Mouse (Mus musculus): Measurements from ENCODE around the gene Rsph14. TPM values are rescaled to one million over a fixed set of nuclear protein-coding genes. Genes with fewer than 3 reads are reported as not detected.
A peak's percentile ranks its signal among the peaks of the same experiment; 100 is the strongest.

The Rsph14 gene
- polyA plus RNA-seq, 1 experiment from 2014 or later: not detected

DNA sequence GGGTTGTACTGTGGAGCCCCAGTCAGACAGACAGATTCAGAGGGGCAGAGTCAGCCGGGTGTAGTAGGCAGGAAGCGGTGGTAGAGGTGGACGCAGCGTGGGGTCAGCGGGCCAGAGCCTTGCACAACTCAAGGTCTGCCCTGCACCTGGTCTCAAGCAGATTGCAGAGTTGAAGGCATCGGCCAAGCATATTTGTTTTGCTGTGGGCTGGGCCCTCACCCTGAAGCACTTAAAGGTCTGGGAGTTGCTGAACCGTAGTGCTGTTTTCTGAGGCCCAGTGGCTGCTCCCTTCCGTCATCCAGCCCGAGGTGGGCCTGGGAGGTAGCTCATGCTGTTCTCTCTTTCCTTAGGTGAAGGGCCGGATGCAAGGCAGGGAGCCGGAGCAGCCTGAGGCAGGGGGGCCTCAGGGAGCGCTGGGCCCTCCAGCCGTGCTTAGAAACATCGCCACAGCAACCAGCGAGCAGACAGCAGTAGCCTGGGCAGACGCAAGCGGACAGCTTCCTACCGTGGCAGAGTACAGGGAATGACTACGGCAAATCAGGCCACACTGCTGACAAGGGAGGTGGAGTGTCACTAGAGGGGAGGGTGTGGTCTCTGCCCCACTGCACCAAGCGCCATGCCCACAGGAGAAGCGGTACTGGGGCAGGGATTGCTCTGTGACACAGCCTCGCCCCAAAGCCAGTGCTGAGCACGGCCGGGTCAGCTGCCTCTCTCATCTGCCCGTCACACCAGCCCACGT, 41.6 kb downstream of the Rsph14 start:
- H3K9ac ChIP-seq (ENCODE audit: low read depth, low read length): no peak overlapping the region
- H3K4me1 ChIP-seq (ENCODE audit: control insufficient read depth, insufficient read depth, low read length): peaks cover 17% of the 10 kb centered on the region; the same call in 1 of the 2 replicates
- ATAC-seq (ENCODE audit: low FRiP score, low TSS enrichment): peak; percentile 72
- H3K4me3 ChIP-seq (ENCODE audit: low read length): no peak overlapping the region
- H3K27ac ChIP-seq (ENCODE audit: low read depth, low read length): peak overlapping the region; percentile 49; the same call in 1 of the 2 replicates
- H3K27me3 ChIP-seq (ENCODE audit: control insufficient read depth, insufficient read depth, low read length): no peaks in the 10 kb centered on the region
- 32% methylated on average over 26 of the region's 26 CpGs for WGBS
- H3K9me3 ChIP-seq (ENCODE audit: control insufficient read depth, low read length): no peaks in the 10 kb centered on the region
- no peaks in the 10 kb centered on the region for H3K36me3 ChIP-seq (ENCODE audit: control insufficient read depth, insufficient read depth, low read length)
- peak overlapping the region; percentile 16; the same call in 1 of the 2 replicates for H3K4me2 ChIP-seq (replicated peaks; ENCODE audit: low read depth, low read length)

DNA sequence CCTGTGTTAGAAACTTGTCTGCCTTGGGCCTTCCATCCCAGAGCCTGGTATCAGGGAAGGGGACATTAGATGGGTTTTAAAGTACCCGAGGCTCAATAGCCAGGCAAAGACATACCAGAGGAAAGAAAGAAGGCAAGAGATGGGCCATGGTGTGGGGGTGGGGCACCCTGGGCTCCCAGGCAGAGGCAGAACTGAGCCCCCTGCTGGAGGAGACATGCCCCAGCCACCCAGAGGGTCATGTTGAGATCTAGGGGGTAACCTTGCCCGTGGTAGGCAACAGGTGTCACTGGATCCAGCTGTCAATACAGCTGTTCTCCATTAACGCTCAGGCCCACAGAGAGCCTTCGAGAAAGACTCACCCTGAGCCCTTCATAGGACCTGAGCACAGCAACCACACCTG, 42.6 kb downstream of the Rsph14 start:
- ATAC-seq (ENCODE audit: low FRiP score, low TSS enrichment): no peak
- 59% methylated on average over 4 of the region's 4 CpGs for WGBS
- Histone ChIP-seq H3K4me2 (replicated peaks; ENCODE audit: low read depth, low read length) (no peak overlapping the region), H3K27me3 (ENCODE audit: control insufficient read depth, insufficient read depth, low read length) (no peaks in the 10 kb centered on the region), H3K9me3 (ENCODE audit: control insufficient read depth, low read length) (no peaks in the 10 kb centered on the region), H3K36me3 (ENCODE audit: control insufficient read depth, insufficient read depth, low read length) (no peaks in the 10 kb centered on the region), H3K4me1 (ENCODE audit: control insufficient read depth, insufficient read depth, low read length) (peaks cover 13% of the 10 kb centered on the region; the same call in 1 of the 2 replicates), H3K27ac (ENCODE audit: low read depth, low read length) (no peak overlapping the region), H3K4me3 (ENCODE audit: low read length) (no peak overlapping the region), H3K9ac (ENCODE audit: low read depth, low read length) (no peak overlapping the region)

DNA sequence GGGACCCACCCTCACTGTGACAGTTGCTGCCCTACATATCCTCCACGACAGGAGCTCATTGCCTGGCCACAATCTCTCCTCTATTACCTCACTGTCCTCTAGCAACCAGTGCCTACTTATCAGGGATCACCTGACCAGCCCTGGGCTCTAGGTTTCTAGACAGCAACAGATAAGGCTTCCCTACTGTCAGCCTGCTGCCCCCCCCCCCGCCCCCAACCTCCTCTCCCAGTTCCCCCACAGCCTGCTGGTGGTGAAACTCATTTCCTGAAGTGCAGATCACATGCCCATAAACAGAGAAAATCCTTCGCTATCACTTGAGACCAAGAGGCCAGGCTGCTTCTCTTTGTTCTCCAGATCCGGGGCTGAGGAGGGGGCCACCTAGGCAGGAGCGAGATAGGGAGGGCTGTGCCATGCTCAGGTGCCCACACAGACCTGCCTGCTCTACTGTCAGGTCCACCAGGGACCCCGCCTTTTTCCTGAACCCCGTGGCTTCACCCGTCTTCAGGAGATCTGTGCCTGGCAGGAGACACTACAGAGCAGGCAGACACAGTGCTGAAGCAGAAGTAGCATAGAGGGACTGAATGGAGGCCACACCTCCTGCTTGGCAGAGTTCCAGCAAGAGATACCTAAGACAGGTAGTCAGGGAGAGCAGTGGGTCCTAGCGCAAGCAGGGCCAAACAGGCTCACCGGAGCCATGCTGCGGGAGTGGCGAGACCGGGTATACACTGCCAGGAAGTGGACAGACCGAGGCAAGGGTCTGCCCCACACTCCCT, 44.5 kb downstream of the Rsph14 start:
- Histone ChIP-seq H3K4me2 (replicated peaks; ENCODE audit: low read depth, low read length) (no peak overlapping the region), H3K27me3 (ENCODE audit: control insufficient read depth, insufficient read depth, low read length) (no peaks in the 10 kb centered on the region), H3K27ac (ENCODE audit: low read depth, low read length) (no peak overlapping the region), H3K9me3 (ENCODE audit: control insufficient read depth, low read length) (no peaks in the 10 kb centered on the region), H3K4me1 (ENCODE audit: control insufficient read depth, insufficient read depth, low read length) (peaks cover 13% of the 10 kb centered on the region; the same call in 1 of the 2 replicates), H3K36me3 (ENCODE audit: control insufficient read depth, insufficient read depth, low read length) (no peaks in the 10 kb centered on the region), H3K4me3 (ENCODE audit: low read length) (no peak overlapping the region), H3K9ac (ENCODE audit: low read depth, low read length) (no peak overlapping the region)
- ATAC-seq (ENCODE audit: low FRiP score, low TSS enrichment): no peak
- WGBS: 62% methylated on average over 14 of the region's 14 CpGs

- H3K4me1 ChIP-seq (ENCODE audit: control insufficient read depth, insufficient read depth, low read length): no peaks in the 10 kb centered on the region
- no peak overlapping the region for H3K27ac ChIP-seq (ENCODE audit: low read depth, low read length)
- no peak overlapping the region for H3K4me2 ChIP-seq (replicated peaks; ENCODE audit: low read depth, low read length)
- no peaks in the 10 kb centered on the region for H3K36me3 ChIP-seq (ENCODE audit: control insufficient read depth, insufficient read depth, low read length)
- no peak overlapping the region for H3K4me3 ChIP-seq (ENCODE audit: low read length)
- H3K27me3 ChIP-seq (ENCODE audit: control insufficient read depth, insufficient read depth, low read length): no peaks in the 10 kb centered on the region
- WGBS: 71% methylated on average over 8 of the region's 8 CpGs
- H3K9ac ChIP-seq (ENCODE audit: low read depth, low read length): no peak overlapping the region
- ATAC-seq (ENCODE audit: low FRiP score, low TSS enrichment): no peak
- H3K9me3 ChIP-seq (ENCODE audit: control insufficient read depth, low read length): no peaks in the 10 kb centered on the region
Observed at GRCm38 (mm10) chr10:74983176-74983575, 49.2 kb downstream of the Rsph14 start.

GRCm38 (mm10) chr10:74981159-74981558, 51.2 kb downstream of the Rsph14 start:
- no peak overlapping the region for H3K4me3 ChIP-seq (ENCODE audit: low read length)
- H3K4me1 ChIP-seq (ENCODE audit: control insufficient read depth, insufficient read depth, low read length): no peaks in the 10 kb centered on the region
- H3K9ac ChIP-seq (ENCODE audit: low read depth, low read length): no peak overlapping the region
- H3K27me3 ChIP-seq (ENCODE audit: control insufficient read depth, insufficient read depth, low read length): no peaks in the 10 kb centered on the region
- WGBS: 90% methylated on average over 12 of the region's 12 CpGs
- H3K36me3 ChIP-seq (ENCODE audit: control insufficient read depth, insufficient read depth, low read length): no peaks in the 10 kb centered on the region
- H3K9me3 ChIP-seq (ENCODE audit: control insufficient read depth, low read length): no peaks in the 10 kb centered on the region
- no peak overlapping the region for H3K27ac ChIP-seq (ENCODE audit: low read depth, low read length)
- H3K4me2 ChIP-seq (replicated peaks; ENCODE audit: low read depth, low read length): no peak overlapping the region
- ATAC-seq (ENCODE audit: low FRiP score, low TSS enrichment): no peak

GRCm38 (mm10) chr10:74978056-74978455, 54.3 kb downstream of the Rsph14 start:
- Histone ChIP-seq H3K27me3 (ENCODE audit: control insufficient read depth, insufficient read depth, low read length) (no peaks in the 10 kb centered on the region), H3K4me1 (ENCODE audit: control insufficient read depth, insufficient read depth, low read length) (no peaks in the 10 kb centered on the region), H3K9me3 (ENCODE audit: control insufficient read depth, low read length) (no peaks in the 10 kb centered on the region), H3K27ac (ENCODE audit: low read depth, low read length) (no peak overlapping the region), H3K4me3 (ENCODE audit: low read length) (no peak overlapping the region), H3K9ac (ENCODE audit: low read depth, low read length) (no peak overlapping the region), H3K36me3 (ENCODE audit: control insufficient read depth, insufficient read depth, low read length) (no peaks in the 10 kb centered on the region), H3K4me2 (replicated peaks; ENCODE audit: low read depth, low read length) (no peak overlapping the region)
- no peak for ATAC-seq (ENCODE audit: low FRiP score, low TSS enrichment)
- whole genome bisulfite sequencing: 49% methylated on average over 4 of the region's 4 CpGs

GRCm38 (mm10) chr10:74976429-74976828, 56.0 kb downstream of the Rsph14 start:
- no peak overlapping the region for H3K4me2 ChIP-seq (replicated peaks; ENCODE audit: low read depth, low read length)
- H3K9ac ChIP-seq (ENCODE audit: low read depth, low read length): no peak overlapping the region
- no peaks in the 10 kb centered on the region for H3K36me3 ChIP-seq (ENCODE audit: control insufficient read depth, insufficient read depth, low read length)
- no peak for ATAC-seq (ENCODE audit: low FRiP score, low TSS enrichment)
- H3K9me3 ChIP-seq (ENCODE audit: control insufficient read depth, low read length): no peaks in the 10 kb centered on the region
- H3K4me3 ChIP-seq (ENCODE audit: low read length): no peak overlapping the region
- H3K4me1 ChIP-seq (ENCODE audit: control insufficient read depth, insufficient read depth, low read length): no peaks in the 10 kb centered on the region
- 85% methylated on average over 7 of the region's 7 CpGs for WGBS
- H3K27ac ChIP-seq (ENCODE audit: low read depth, low read length): no peak overlapping the region
- H3K27me3 ChIP-seq (ENCODE audit: control insufficient read depth, insufficient read depth, low read length): no peaks in the 10 kb centered on the region

GRCm38 (mm10) chr10:74975626-74976025, 56.8 kb downstream of the Rsph14 start:
- Histone ChIP-seq H3K9me3 (ENCODE audit: control insufficient read depth, low read length) (no peaks in the 10 kb centered on the region), H3K4me3 (ENCODE audit: low read length) (no peak overlapping the region), H3K9ac (ENCODE audit: low read depth, low read length) (no peak overlapping the region), H3K36me3 (ENCODE audit: control insufficient read depth, insufficient read depth, low read length) (no peaks in the 10 kb centered on the region), H3K4me2 (replicated peaks; ENCODE audit: low read depth, low read length) (no peak overlapping the region), H3K27ac (ENCODE audit: low read depth, low read length) (no peak overlapping the region), H3K27me3 (ENCODE audit: control insufficient read depth, insufficient read depth, low read length) (no peaks in the 10 kb centered on the region), H3K4me1 (ENCODE audit: control insufficient read depth, insufficient read depth, low read length) (no peaks in the 10 kb centered on the region)
- 81% methylated on average over 7 of the region's 7 CpGs for WGBS
- no peak for ATAC-seq (ENCODE audit: low FRiP score, low TSS enrichment)

DNA sequence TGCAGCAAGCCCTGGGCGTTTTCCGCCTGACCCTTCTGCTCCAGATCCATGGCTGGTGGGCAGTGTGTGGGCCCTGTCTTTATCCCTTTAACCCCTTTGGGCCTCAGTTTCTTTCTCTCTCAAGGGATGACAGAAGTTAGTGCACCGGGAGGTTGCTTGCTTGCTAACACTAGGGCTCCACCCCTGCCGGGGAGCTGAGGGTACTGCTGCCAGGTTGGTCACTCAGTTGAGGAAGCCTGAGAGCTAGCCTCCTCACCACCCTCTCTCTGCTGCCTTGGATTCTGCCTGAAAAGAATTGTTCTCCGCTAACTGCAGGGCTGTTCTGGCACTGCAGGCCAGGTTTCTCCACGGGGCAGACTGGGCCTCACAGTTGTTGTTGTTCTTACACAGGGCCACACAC, 59.4 kb downstream of the Rsph14 start:
- Histone ChIP-seq H3K27me3 (ENCODE audit: control insufficient read depth, insufficient read depth, low read length) (no peaks in the 10 kb centered on the region), H3K36me3 (ENCODE audit: control insufficient read depth, insufficient read depth, low read length) (no peaks in the 10 kb centered on the region), H3K27ac (ENCODE audit: low read depth, low read length) (no peak overlapping the region), H3K4me1 (ENCODE audit: control insufficient read depth, insufficient read depth, low read length) (peaks cover 9% of the 10 kb centered on the region), H3K4me3 (ENCODE audit: low read length) (no peak overlapping the region), H3K9me3 (ENCODE audit: control insufficient read depth, low read length) (no peaks in the 10 kb centered on the region), H3K9ac (ENCODE audit: low read depth, low read length) (no peak overlapping the region), H3K4me2 (replicated peaks; ENCODE audit: low read depth, low read length) (no peak overlapping the region)
- ATAC-seq (ENCODE audit: low FRiP score, low TSS enrichment): no peak
- 65% methylated on average over 6 of the region's 6 CpGs for WGBS

Measured in kidney, embryonic 14.5 days (tissue).